Mouse (Mus musculus): ENCODE results near the gene Fshr.

DNA sequence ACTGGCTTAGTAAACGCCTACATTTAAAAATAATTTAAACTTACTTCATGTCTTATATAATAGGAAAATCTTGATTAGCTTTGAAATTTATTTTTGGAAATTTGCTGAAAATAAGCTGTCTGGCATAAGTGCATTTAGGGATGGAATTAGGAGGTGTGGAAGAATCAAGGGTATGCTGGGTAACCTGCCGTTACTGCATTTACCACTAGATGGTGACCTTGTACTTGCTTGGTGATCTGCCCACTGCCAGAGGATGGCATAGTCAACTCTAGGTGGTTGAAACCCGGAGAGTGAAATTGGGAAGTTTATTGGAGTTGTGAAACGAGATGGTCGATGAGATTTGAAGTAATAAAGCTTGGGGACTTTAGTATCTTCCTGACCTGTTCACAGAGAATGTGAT is 246.5 kb downstream of the Fshr start:
- TF ChIP-seq MXI1 (IDR thresholded peaks at IDR 0.05; ENCODE audit: low read depth, low read length) (no peak), EP300 (IDR thresholded peaks at IDR 0.05; ENCODE audit: low read depth in 1 of 2, low read length in 2 of 2) (no peak), POLR2A (IDR thresholded peaks at IDR 0.05; ENCODE audit: control insufficient read depth in 1 of 2, insufficient read depth in 1 of 2, low read depth in 1 of 2, low read length in 2 of 2, poor library complexity in 1 of 2) (no peak), ZC3H11A (IDR thresholded peaks at IDR 0.05; ENCODE audit: low read depth, low read length) (peak; percentile 82), CTCF (IDR thresholded peaks at IDR 0.05 in 2 of 3, conservative IDR thresholded peaks at IDR 0.05 in 1 of 3; ENCODE audit: control insufficient read depth in 1 of 3, insufficient read depth in 1 of 3, low read depth in 2 of 3, low read length in 3 of 3, poor library complexity in 1 of 3, severe bottlenecking in 1 of 3) (peak; percentile 62 to 79 (median 63)), POLR2AphosphoS5 (IDR thresholded peaks at IDR 0.05; ENCODE audit: borderline replicate concordance, low read depth, low read length) (no peak), ZMIZ1 (IDR thresholded peaks at IDR 0.05; ENCODE audit: low read depth, low read length) (no peak), ZKSCAN1 (IDR thresholded peaks at IDR 0.05; ENCODE audit: low read depth, low read length) (no peak)

All from MEL (cell line).